Mouse (Mus musculus): ENCODE measurements around the gene Abi1. TPM values are rescaled to one million over a fixed set of nuclear protein-coding genes. Genes with fewer than 3 reads are reported as not detected.

The Abi1 gene
- polyA plus RNA-seq, 1 experiment: 22.0 TPM

DNA sequence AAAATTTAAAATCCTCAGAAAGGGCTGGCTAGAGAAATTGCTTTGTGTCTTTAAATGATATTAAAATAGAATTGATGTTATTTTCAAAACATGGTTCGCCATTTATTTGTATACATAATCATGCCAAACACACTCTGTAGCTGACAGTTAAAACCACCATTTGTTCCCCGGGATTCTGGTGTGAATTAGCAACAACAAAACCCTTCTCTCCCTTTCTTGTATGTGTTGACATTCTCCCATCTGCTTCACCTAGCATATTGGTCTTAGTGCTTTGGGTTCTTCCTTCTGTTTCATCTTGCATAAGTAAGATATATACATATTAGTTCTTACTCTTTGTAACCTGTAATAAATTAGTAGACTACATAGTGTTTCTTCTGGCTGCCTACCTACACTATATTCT lies 121.4 kb downstream of the Abi1 start:
- H3K79me2 ChIP-seq (ENCODE audit: control insufficient read depth, insufficient read depth): no peaks in the 10 kb centered on the region
- H3ac ChIP-seq (ENCODE audit: control insufficient read depth, insufficient read length, low read depth): no peak overlapping the region
- TF ChIP-seq FOSL1 (IDR thresholded peaks at IDR 0.05; ENCODE audit: insufficient read depth, low read length, poor library complexity, severe bottlenecking) (no peak), CTCF (IDR thresholded peaks at IDR 0.05; ENCODE audit: control insufficient read depth, insufficient read depth, insufficient read length) (no peak), MAX (IDR thresholded peaks at IDR 0.05) (no peak), MYOD1 (IDR thresholded peaks at IDR 0.05; ENCODE audit: control insufficient read depth, insufficient read length, low read depth) (no peak), CEBPB (IDR thresholded peaks at IDR 0.05; ENCODE audit: low read depth) (no peak), USF1 (IDR thresholded peaks at IDR 0.05; ENCODE audit: low read depth) (no peak), MYOG (IDR thresholded peaks at IDR 0.05; ENCODE audit: control insufficient read depth, extremely low read depth, insufficient read length) (no peak)
- peaks cover 1% of the 10 kb centered on the region for H3K79me3 ChIP-seq (ENCODE audit: low read depth)
- H3K36me3 ChIP-seq (ENCODE audit: control insufficient read depth, insufficient read depth): peaks cover 85% of the 10 kb centered on the region
- no peak overlapping the region for H3K4me3 ChIP-seq (ENCODE audit: insufficient read depth, poor library complexity, severe bottlenecking)
- no peaks in the 10 kb centered on the region for H3K27me3 ChIP-seq (ENCODE audit: control insufficient read depth, insufficient read depth, insufficient read length)

DNA sequence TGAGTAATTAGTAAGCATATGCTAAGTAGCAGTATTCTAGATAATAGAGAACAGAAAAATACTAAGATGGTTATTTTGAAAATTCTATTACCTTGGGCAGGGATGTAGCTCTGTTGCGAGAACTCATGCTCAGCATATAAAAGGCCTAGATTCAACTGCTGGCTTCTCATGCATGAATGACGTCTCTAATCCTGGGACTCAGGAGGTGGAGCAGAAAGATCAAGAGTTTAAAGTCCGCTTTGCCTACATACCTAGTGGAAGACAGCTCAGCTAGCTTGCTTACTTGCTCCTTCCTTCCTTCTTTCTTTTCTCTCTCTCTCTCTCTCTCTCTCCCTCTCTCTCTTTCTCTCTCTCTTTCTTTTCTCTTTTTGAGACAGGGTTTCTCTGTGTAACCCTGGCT lies 125.6 kb downstream of the Abi1 start:
- Histone ChIP-seq H3K27me3 (ENCODE audit: control insufficient read depth, insufficient read depth, insufficient read length) (no peaks in the 10 kb centered on the region), H3K79me2 (ENCODE audit: control insufficient read depth, insufficient read depth) (no peaks in the 10 kb centered on the region), H3K36me3 (ENCODE audit: control insufficient read depth, insufficient read depth) (peaks cover 92% of the 10 kb centered on the region), H3K79me3 (ENCODE audit: low read depth) (no peaks in the 10 kb centered on the region), H3ac (ENCODE audit: control insufficient read depth, insufficient read length, low read depth) (no peak overlapping the region), H3K4me3 (ENCODE audit: insufficient read depth, poor library complexity, severe bottlenecking) (no peak overlapping the region)
- TF ChIP-seq MYOG (IDR thresholded peaks at IDR 0.05; ENCODE audit: control insufficient read depth, extremely low read depth, insufficient read length) (no peak), CTCF (IDR thresholded peaks at IDR 0.05; ENCODE audit: control insufficient read depth, insufficient read depth, insufficient read length) (no peak), CEBPB (IDR thresholded peaks at IDR 0.05; ENCODE audit: low read depth) (no peak), MAX (IDR thresholded peaks at IDR 0.05) (no peak), FOSL1 (IDR thresholded peaks at IDR 0.05; ENCODE audit: insufficient read depth, low read length, poor library complexity, severe bottlenecking) (no peak), MYOD1 (IDR thresholded peaks at IDR 0.05; ENCODE audit: control insufficient read depth, insufficient read length, low read depth) (no peak), USF1 (IDR thresholded peaks at IDR 0.05; ENCODE audit: low read depth) (no peak)

DNA sequence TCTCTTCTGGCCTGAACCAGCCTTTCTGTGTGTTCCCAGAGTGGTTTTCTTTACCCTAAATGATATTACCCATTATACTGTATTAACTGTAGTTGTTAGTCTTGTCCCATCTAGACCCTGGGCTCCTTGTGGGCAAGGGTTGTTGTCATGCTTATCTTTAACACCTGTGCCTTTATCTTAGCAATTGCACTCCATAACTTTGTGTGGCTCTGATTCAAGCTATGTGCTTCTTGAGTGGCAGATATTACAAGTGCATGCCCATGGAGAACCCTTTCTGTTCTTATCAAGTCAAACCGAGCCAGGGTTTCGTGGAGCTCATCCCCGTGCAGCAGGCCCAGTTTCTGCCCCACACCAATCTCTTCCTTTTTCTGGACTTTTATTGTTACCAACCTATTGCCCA lies 136.1 kb downstream of the Abi1 start:
- H3K79me3 ChIP-seq (ENCODE audit: low read depth): peaks cover 13% of the 10 kb centered on the region

GRCm38 (mm10) chr2:22895282-22896273 lies 144.5 kb downstream of the Abi1 start, which contains the start of gene Pdss1:
Pdss1 (plus strand) TSS chr2:22895522.
- Histone ChIP-seq H3K79me2 (ENCODE audit: control insufficient read depth, insufficient read depth) (peaks cover 52% of the 10 kb centered on the region), H3K79me3 (ENCODE audit: low read depth) (peaks cover 39% of the 10 kb centered on the region), H3K36me3 (ENCODE audit: control insufficient read depth, insufficient read depth) (peaks cover 18% of the 10 kb centered on the region), H3K27me3 (ENCODE audit: control insufficient read depth, insufficient read depth, insufficient read length) (no peaks in the 10 kb centered on the region), H3ac (ENCODE audit: control insufficient read depth, insufficient read length, low read depth) (peak within 1 kb of the TSS; percentile 79), H3K4me3 (ENCODE audit: insufficient read depth, poor library complexity, severe bottlenecking) (peak within 1 kb of the TSS; percentile 98)
- TF ChIP-seq CEBPB (IDR thresholded peaks at IDR 0.05; ENCODE audit: low read depth): peak; percentile 90
- TF ChIP-seq FOSL1 (IDR thresholded peaks at IDR 0.05; ENCODE audit: insufficient read depth, low read length, poor library complexity, severe bottlenecking): no peak
- peak; percentile 64 for TF ChIP-seq MAX (IDR thresholded peaks at IDR 0.05)

More for the DNA sequence above, 136.1 kb downstream of the Abi1 start:
- TF ChIP-seq MAX (IDR thresholded peaks at IDR 0.05) (no peak), CTCF (IDR thresholded peaks at IDR 0.05; ENCODE audit: control insufficient read depth, insufficient read depth, insufficient read length) (no peak), FOSL1 (IDR thresholded peaks at IDR 0.05; ENCODE audit: insufficient read depth, low read length, poor library complexity, severe bottlenecking) (no peak), MYOG (IDR thresholded peaks at IDR 0.05; ENCODE audit: control insufficient read depth, extremely low read depth, insufficient read length) (no peak), MYOD1 (IDR thresholded peaks at IDR 0.05; ENCODE audit: control insufficient read depth, insufficient read length, low read depth) (no peak), USF1 (IDR thresholded peaks at IDR 0.05; ENCODE audit: low read depth) (no peak), CEBPB (IDR thresholded peaks at IDR 0.05; ENCODE audit: low read depth) (no peak)
- Histone ChIP-seq H3K36me3 (ENCODE audit: control insufficient read depth, insufficient read depth) (peaks cover 99% of the 10 kb centered on the region), H3K79me2 (ENCODE audit: control insufficient read depth, insufficient read depth) (peaks cover 47% of the 10 kb centered on the region), H3K4me3 (ENCODE audit: insufficient read depth, poor library complexity, severe bottlenecking) (no peak overlapping the region), H3K27me3 (ENCODE audit: control insufficient read depth, insufficient read depth, insufficient read length) (no peaks in the 10 kb centered on the region), H3ac (ENCODE audit: control insufficient read depth, insufficient read length, low read depth) (no peak overlapping the region)

DNA sequence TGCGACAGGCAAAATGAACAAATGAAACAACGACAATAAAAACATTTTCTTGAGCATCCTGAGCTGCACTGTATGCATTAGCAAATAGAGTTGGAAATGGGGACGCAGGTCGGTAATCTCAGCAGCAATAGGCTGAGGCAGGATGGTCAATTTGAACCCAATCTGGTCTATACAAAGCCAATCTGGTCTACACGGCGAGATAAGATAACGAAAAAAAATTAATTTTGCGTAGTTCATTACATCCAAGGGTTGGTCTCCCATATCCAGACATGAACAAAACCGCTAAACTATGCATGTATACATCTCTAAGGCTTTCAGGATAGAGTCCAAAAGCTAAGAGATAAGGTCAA lies 145.1 kb downstream of the Abi1 start:
- Histone ChIP-seq H3K79me3 (ENCODE audit: low read depth) (peaks cover 37% of the 10 kb centered on the region), H3K79me2 (ENCODE audit: control insufficient read depth, insufficient read depth) (peaks cover 45% of the 10 kb centered on the region), H3ac (ENCODE audit: control insufficient read depth, insufficient read length, low read depth) (peak overlapping the region; percentile 79), H3K36me3 (ENCODE audit: control insufficient read depth, insufficient read depth) (peaks cover 11% of the 10 kb centered on the region), H3K27me3 (ENCODE audit: control insufficient read depth, insufficient read depth, insufficient read length) (no peaks in the 10 kb centered on the region), H3K4me3 (ENCODE audit: insufficient read depth, poor library complexity, severe bottlenecking) (peak overlapping the region; percentile 98)
- TF ChIP-seq CTCF (IDR thresholded peaks at IDR 0.05; ENCODE audit: control insufficient read depth, insufficient read depth, insufficient read length) (no peak), CEBPB (IDR thresholded peaks at IDR 0.05; ENCODE audit: low read depth) (no peak), MAX (IDR thresholded peaks at IDR 0.05) (no peak)

Other genes with a start within 250 kb of the Abi1 start
- 14.1 TPM for gene Pdss1, start 144.7 kb downstream of the Abi1 start, polyA plus RNA-seq (2012; fragmentation: generic; extraction: Trizol)
- 4.2 TPM for gene Acbd5, start 27.9 kb upstream of the Abi1 start, polyA plus RNA-seq (2012; fragmentation: generic; extraction: Trizol)
- gene Mastl, start 115.8 kb upstream of the Abi1 start, polyA plus RNA-seq (2012; fragmentation: generic; extraction: Trizol): 3.7 TPM
- 13.1 TPM for gene Yme1l1, start 116.1 kb upstream of the Abi1 start, polyA plus RNA-seq (2012; fragmentation: generic; extraction: Trizol)
- not detected for gene 4931423N10Rik, start 167.2 kb upstream of the Abi1 start, polyA plus RNA-seq (2012; fragmentation: generic; extraction: Trizol)

Measured in C2C12 (cell line).